Mouse (Mus musculus) cerebellum, adult 2 months (tissue): ENCODE results near the gene Myrip.

Experiments used
- CTCF ChIP-seq: fragments of 200-500 bp; IDR thresholded peaks from 2 replicates; pipeline ENCODE4 v1.5.1; 2011; ENCODE audit warnings: low read depth, mild to moderate bottlenecking, control low read depth, low read length, moderate library complexity, borderline replicate concordance; ENCODE audit not compliant: insufficient read depth
- POLR2A ChIP-seq: fragments of 200-500 bp; IDR thresholded peaks from 2 replicates; pipeline ENCODE4 v1.6.1; 2011; ENCODE audit warnings: low read length, control low read depth, borderline replicate concordance; ENCODE audit not compliant: insufficient read depth

DNA sequence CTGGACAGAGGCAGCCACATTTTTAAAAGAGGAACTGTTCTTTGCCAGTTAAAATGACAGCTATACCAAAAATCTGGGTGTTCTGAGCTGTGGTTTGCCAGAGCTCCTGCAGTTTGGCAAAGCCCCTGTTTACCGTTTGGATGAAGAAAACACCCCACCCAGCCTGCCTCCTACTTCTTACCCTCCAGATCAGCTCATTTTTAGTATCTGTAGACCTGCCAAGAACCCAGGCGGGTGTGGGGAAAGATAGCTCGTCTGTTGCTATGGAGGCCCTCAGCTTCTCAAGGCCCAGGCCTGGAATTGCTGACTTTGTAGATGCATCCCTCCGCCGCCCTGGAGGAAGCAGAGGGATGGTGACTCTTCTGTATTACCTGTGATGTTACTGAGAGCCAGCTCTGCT lies 102.3 kb downstream of the Myrip start:
- TF ChIP-seq POLR2A (no peak), CTCF (no peak)
